Mouse (Mus musculus) midbrain, postnatal 0 days (tissue): Measurements from ENCODE around the gene Gm11627. TPM values are rescaled to one million over a fixed set of nuclear protein-coding genes. Genes with fewer than 3 reads are reported as not detected.

Experiments used
- ATAC-seq: fragments of 200-750 bp; cut with Nextera tagmentation; 2 replicates; pipeline ENCODE4 v1.8.0; 2017; ENCODE audit warnings: moderate number of reproducible peaks, mild to moderate bottlenecking, moderate TSS enrichment, moderate library complexity; ENCODE audit not compliant: low FRiP score
- DNase-seq: peaks from one replicate; pipeline ENCODE4 v3.0.0-alpha.2; 2015; ENCODE audit warnings: low spot score
- H3K27ac ChIP-seq: fragments of 300-500 bp; sonication (generic); 2 replicates; pipeline ENCODE4 v1.5.1; 2014; ENCODE audit warnings: low read depth, mild to moderate bottlenecking, low read length, mixed read lengths
- H3K27me3 ChIP-seq: fragments of 300-500 bp; sonication (generic); 2 replicates; pipeline ENCODE4 v1.6.1; 2014; ENCODE audit warnings: low read length, control low read depth, mixed read lengths; ENCODE audit not compliant: insufficient read depth
- H3K36me3 ChIP-seq: fragments of 300-500 bp; sonication (generic); 2 replicates; pipeline ENCODE4 v1.6.1; 2014; ENCODE audit warnings: low read length, control low read depth, mixed read lengths; ENCODE audit not compliant: insufficient read depth
- H3K4me1 ChIP-seq: fragments of 300-500 bp; sonication (generic); 2 replicates; pipeline ENCODE4 v1.6.1; 2014; ENCODE audit warnings: mild to moderate bottlenecking, control low read depth, antibody characterized with exemption, low read length, mixed read lengths; ENCODE audit not compliant: insufficient read depth
- H3K4me2 ChIP-seq: fragments of 300-500 bp; sonication (generic); 2 replicates; pipeline ENCODE4 v1.6.1; 2014; ENCODE audit warnings: low read depth, mild to moderate bottlenecking, low read length, mixed read lengths; ENCODE audit not compliant: poor library complexity, severe bottlenecking
- H3K4me3 ChIP-seq: fragments of 300-500 bp; sonication (generic); 2 replicates; pipeline ENCODE4 v1.5.1; 2014; ENCODE audit warnings: low read depth, mild to moderate bottlenecking, low read length, moderate library complexity
- H3K9ac ChIP-seq: fragments of 300-500 bp; sonication (generic); replicated peaks from 2 replicates; pipeline ENCODE4 v1.6.1; 2014; ENCODE audit warnings: mild to moderate bottlenecking, low read length, moderate library complexity, mixed read lengths; ENCODE audit not compliant: poor library complexity, severe bottlenecking
- H3K9me3 ChIP-seq: fragments of 300-500 bp; sonication (generic); 2 replicates; pipeline ENCODE4 v1.6.1; 2016; ENCODE audit warnings: low read length, control low read depth
- CTCF ChIP-seq: IDR thresholded peaks from 2 replicates; pipeline ENCODE4 v1.5.1; 2016; ENCODE audit warnings: antibody characterized with exemption, mild to moderate bottlenecking
- WGBS: fragments of 180-500 bp; shearing (Covaris S2); extraction: QIAGEN DNeasy Blood & Tissue Kit; methylation state at CpG from one replicate; pipeline ENCODE4 v1.1.7; 2014; 5-methylcytosine and 5-hydroxymethylcytosine counted together
- polyA plus RNA-seq: library from polyadenylated mRNA; unstranded; fragments of >200 nt; fragmentation: Nextera tagmentation; extraction: Ambion mirVana; gene quantifications from 2 replicates; pipeline ENCODE4 v1.2.1, GENCODE M21; 2015
- total RNA-seq: library from RNA; depleted of rRNA; stranded (reverse); fragments of >200 nt; gene quantifications from 2 replicates; pipeline ENCODE4 v1.2.3, GENCODE M21; 2014; rRNA removed

The Gm11627 gene
- total RNA-seq (1.1 and 3.5 TPM in 2 replicates), polyA plus RNA-seq (4.6 and 5.8 TPM in 2 replicates)

GRCm38 (mm10) chr11:102579165-102580033 lies at the start of gene Gm11627:
Gene Gm11627, minus strand, starts transcription at chr11:102579461.
- DNase-seq (peak; percentile 63), ATAC-seq (peak; percentile 84)
- H3K4me2 ChIP-seq = peak within 1 kb of the TSS; percentile 25
- WGBS = 7% methylated on average over 23 of the region's 23 CpGs
- no peaks in the 10 kb centered on the region for H3K9me3 ChIP-seq
- H3K4me3 ChIP-seq = peak within 1 kb of the TSS; percentile 12; the same call in 1 of the 2 replicates
- no peaks in the 10 kb centered on the region for H3K36me3 ChIP-seq
- no peaks in the 10 kb centered on the region for H3K27me3 ChIP-seq
- H3K9ac ChIP-seq = no peak within 1 kb of the TSS
- peak within 1 kb of the TSS; percentile 40 for H3K27ac ChIP-seq
- no peak for TF ChIP-seq CTCF
- 0 out of 2 replicates have a peak, but pooled peaks cover 5% of the 10 kb centered on the region for H3K4me1 ChIP-seq

- no peak overlapping the region for H3K9ac ChIP-seq
- peaks cover 3% of the 10 kb centered on the region; the same call in 1 of the 2 replicates for H3K4me1 ChIP-seq
- no peak overlapping the region for H3K27ac ChIP-seq
- H3K9me3 ChIP-seq = no peaks in the 10 kb centered on the region
- DNase-seq = peak; percentile 53
- no peak overlapping the region for H3K4me3 ChIP-seq
- TF ChIP-seq CTCF = no peak
- no peaks in the 10 kb centered on the region for H3K36me3 ChIP-seq
- H3K27me3 ChIP-seq = no peaks in the 10 kb centered on the region
- 25% methylated on average over 9 of the region's 9 CpGs for WGBS
- no peak overlapping the region for H3K4me2 ChIP-seq
- no peak for ATAC-seq
These were observed 49.3 kb upstream of the Gm11627 start for GRCm38 (mm10) chr11:102628529-102628928.

- TF ChIP-seq CTCF = no peak
- Histone ChIP-seq H3K9me3 (no peaks in the 10 kb centered on the region), H3K27ac (no peak overlapping the region), H3K9ac (no peak overlapping the region), H3K36me3 (no peaks in the 10 kb centered on the region), H3K4me1 (peaks cover 3% of the 10 kb centered on the region; the same call in 1 of the 2 replicates), H3K4me2 (no peak overlapping the region), H3K4me3 (no peak overlapping the region), H3K27me3 (no peaks in the 10 kb centered on the region)
- 87% methylated on average over 9 of the region's 9 CpGs for WGBS
- DNase-seq (no peak), ATAC-seq (no peak)
These were observed 48.1 kb upstream of the Gm11627 start for GRCm38 (mm10) chr11:102627171-102627931.

GRCm38 (mm10) chr11:102624888-102625407 lies 45.7 kb upstream of the Gm11627 start:
- DNase-seq (peak; percentile 91), ATAC-seq (peak; percentile 76; the same call in 1 of the 2 replicates)
- H3K27me3 ChIP-seq = no peaks in the 10 kb centered on the region
- TF ChIP-seq CTCF = no peak
- H3K4me3 ChIP-seq = 0 out of 2 replicates have a peak overlapping the region, but pooled peaks have one; percentile 5
- H3K9ac ChIP-seq = no peak overlapping the region
- 0 out of 2 replicates have a peak overlapping the region, but pooled peaks have one; percentile 34 for H3K27ac ChIP-seq
- 13% methylated on average over 14 of the region's 14 CpGs for WGBS
- peak overlapping the region; percentile 28 for H3K4me2 ChIP-seq
- no peaks in the 10 kb centered on the region for H3K9me3 ChIP-seq
- peaks cover 3% of the 10 kb centered on the region; the same call in 1 of the 2 replicates for H3K4me1 ChIP-seq
- H3K36me3 ChIP-seq = no peaks in the 10 kb centered on the region

GRCm38 (mm10) chr11:102623876-102624789 lies 44.9 kb upstream of the Gm11627 start:
- H3K9me3 ChIP-seq = no peaks in the 10 kb centered on the region
- H3K4me1 ChIP-seq = peaks cover 3% of the 10 kb centered on the region; the same call in 1 of the 2 replicates
- H3K27me3 ChIP-seq = no peaks in the 10 kb centered on the region
- H3K4me3 ChIP-seq = no peak overlapping the region
- WGBS = 11% methylated on average over 17 of the region's 17 CpGs
- H3K4me2 ChIP-seq = no peak overlapping the region
- H3K36me3 ChIP-seq = no peaks in the 10 kb centered on the region
- H3K27ac ChIP-seq = no peak overlapping the region
- ATAC-seq (no peak), DNase-seq (no peak)
- no peak for TF ChIP-seq CTCF
- H3K9ac ChIP-seq = no peak overlapping the region
